Mouse (Mus musculus) heart, embryonic 14.5 days (tissue): ENCODE results near the gene Cwc15. TPM values are rescaled to one million over a fixed set of nuclear protein-coding genes. Genes with fewer than 3 reads are reported as not detected.

Experiments used
- ATAC-seq: fragments of 200-750 bp; cut with Nextera tagmentation; 2 replicates; pipeline ENCODE4 v1.8.0; 2017; ENCODE audit warnings: low read depth, moderate TSS enrichment; ENCODE audit not compliant: insufficient number of reproducible peaks, insufficient read depth, low FRiP score
- H3K27ac ChIP-seq, 2 experiments: fragments of 200-500 bp in 1 of 2; fragments of 300-500 bp in 1 of 2; sonication (generic) in 1 of 2; replicated peaks in 1 of 2; 2 replicates each; pipeline ENCODE4 v1.5.1; 2012 to 2014; ENCODE audit warnings: low read depth in 2 of 2, low read length in 2 of 2, control low read depth in 1 of 2, mild to moderate bottlenecking in 1 of 2, mixed read lengths in 1 of 2; ENCODE audit not compliant: control insufficient read depth in 1 of 2, insufficient read depth in 1 of 2
- H3K27me3 ChIP-seq: fragments of 300-500 bp; sonication (generic); 2 replicates; pipeline ENCODE4 v1.6.1; 2014; ENCODE audit warnings: mild to moderate bottlenecking, low read length, control low read depth; ENCODE audit not compliant: control insufficient read depth, insufficient read depth
- H3K36me3 ChIP-seq: fragments of 300-500 bp; sonication (generic); 2 replicates; pipeline ENCODE4 v1.6.1; 2014; ENCODE audit warnings: mild to moderate bottlenecking, control low read depth, low read length, mixed read lengths; ENCODE audit not compliant: control insufficient read depth, insufficient read depth
- H3K4me1 ChIP-seq, 2 experiments: fragments of 200-500 bp in 1 of 2; fragments of 300-500 bp in 1 of 2; sonication (generic) in 1 of 2; 2 replicates each; pipeline ENCODE4 v1.6.1; 2012 to 2014; ENCODE audit warnings: low read length in 2 of 2, control low read depth in 1 of 2, mixed read lengths in 1 of 2; ENCODE audit not compliant: control insufficient read depth in 2 of 2, insufficient read depth in 2 of 2
- H3K4me2 ChIP-seq: fragments of 300-500 bp; sonication (generic); 2 replicates; pipeline ENCODE4 v1.6.1; 2014; ENCODE audit warnings: mild to moderate bottlenecking, low read length
- H3K4me3 ChIP-seq, 2 experiments: fragments of 200-500 bp in 1 of 2; fragments of 300-500 bp in 1 of 2; sonication (generic) in 1 of 2; 2 replicates each; pipeline ENCODE4 v1.5.1; 2012 to 2014; ENCODE audit warnings: low read length in 2 of 2, mild to moderate bottlenecking in 2 of 2, control low read depth in 1 of 2, low read depth in 1 of 2, moderate library complexity in 1 of 2; ENCODE audit not compliant: control insufficient read depth in 1 of 2, insufficient read depth in 1 of 2
- H3K9ac ChIP-seq: fragments of 300-500 bp; sonication (generic); 2 replicates; pipeline ENCODE4 v1.6.1; 2014; ENCODE audit warnings: mild to moderate bottlenecking, low read length
- H3K9me3 ChIP-seq: fragments of 300-500 bp; sonication (generic); 2 replicates; pipeline ENCODE4 v1.6.1; 2016; ENCODE audit warnings: low read length, control low read depth; ENCODE audit not compliant: control insufficient read depth
- WGBS: fragments of 180-500 bp; shearing (Covaris S2); extraction: QIAGEN DNeasy Blood & Tissue Kit; methylation state at CpG from one replicate; pipeline ENCODE4 v1.1.7; 2014; 5-methylcytosine and 5-hydroxymethylcytosine counted together
- polyA plus RNA-seq: library from polyadenylated mRNA; unstranded; fragments of >200 nt; fragmentation: Nextera tagmentation; extraction: Ambion mirVana; gene quantifications from 2 replicates; pipeline ENCODE4 v1.2.1, GENCODE M21; 2014

The Cwc15 gene
- polyA plus RNA-seq, 1 experiment from 2014 or later, result 122 TPM

DNA sequence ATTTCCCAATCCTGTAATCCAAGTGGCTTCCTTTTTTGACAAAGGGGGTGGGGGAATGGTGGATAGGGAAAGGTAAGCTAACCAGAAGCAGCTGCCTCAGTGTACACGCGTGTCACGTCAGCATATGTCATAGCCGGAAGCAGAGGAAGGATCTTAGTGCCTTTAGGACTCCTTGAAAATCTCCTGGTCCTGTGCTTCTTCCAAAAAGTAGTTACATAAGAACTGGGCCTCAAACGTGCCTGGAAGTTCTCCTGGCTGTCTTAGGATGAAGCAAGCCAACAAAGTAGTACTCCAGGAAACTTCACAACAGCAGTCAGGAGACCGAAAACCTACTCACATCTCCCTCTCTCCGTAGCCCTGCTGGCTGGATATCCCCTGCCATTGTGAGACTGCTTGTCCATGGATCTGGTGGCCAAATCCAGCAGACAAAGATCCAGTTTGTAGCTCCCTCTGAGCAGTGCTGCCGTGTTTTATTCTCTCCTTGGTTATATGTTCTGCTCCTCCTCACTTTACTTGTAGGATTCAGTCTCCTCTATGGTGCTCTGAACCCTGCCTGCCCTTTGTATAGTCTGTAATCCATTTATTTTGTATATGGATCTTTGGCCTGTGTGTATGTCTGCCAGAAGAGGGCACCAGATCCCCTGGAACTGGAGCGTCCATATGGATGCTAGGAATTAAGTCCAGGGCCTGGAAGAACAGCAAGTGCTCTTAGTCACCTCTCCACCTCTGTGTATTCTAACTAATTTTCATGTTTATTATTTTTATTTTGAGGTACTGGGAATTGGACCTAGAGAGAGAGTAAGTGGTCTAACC is 12.4 kb downstream of the Cwc15 start:
- no peak for ATAC-seq
- 75% methylated on average over 9 of the region's 9 CpGs for WGBS
- Histone ChIP-seq H3K36me3 (peaks cover 37% of the 10 kb centered on the region), H3K4me1 (no peaks in the 10 kb centered on the region), H3K27ac (no peak overlapping the region), H3K9ac (no peak overlapping the region), H3K4me3 (no peak overlapping the region), H3K4me2 (no peak overlapping the region), H3K9me3 (no peaks in the 10 kb centered on the region), H3K27me3 (no peaks in the 10 kb centered on the region)

- no peak overlapping the region for H3K27ac ChIP-seq
- no peaks in the 10 kb centered on the region for H3K9me3 ChIP-seq
- no peak overlapping the region for H3K4me3 ChIP-seq
- H3K4me1 ChIP-seq, result peaks cover 5 to 19% of the 10 kb centered on the region in 2 experiments; a peak in 3 of 4 replicates
- H3K36me3 ChIP-seq, result 0 out of 2 replicates have a peak, but pooled peaks cover 5% of the 10 kb centered on the region
- WGBS, result 81% methylated on average over 1 of the region's 1 CpGs
- H3K27me3 ChIP-seq, result no peaks in the 10 kb centered on the region
- H3K9ac ChIP-seq, result no peak overlapping the region
- H3K4me2 ChIP-seq, result no peak overlapping the region
- ATAC-seq, result no peak
These were observed 16.9 kb downstream of the Cwc15 start for GRCm38 (mm10) chr9:14517296-14517695.

- no peak for ATAC-seq
- H3K27me3 ChIP-seq, result no peaks in the 10 kb centered on the region
- H3K9me3 ChIP-seq, result no peaks in the 10 kb centered on the region
- no peak overlapping the region for H3K4me2 ChIP-seq
- H3K36me3 ChIP-seq, result no peaks in the 10 kb centered on the region
- peaks cover 5 to 19% of the 10 kb centered on the region in 2 experiments; a peak in 3 of 4 replicates for H3K4me1 ChIP-seq
- no peak overlapping the region for H3K27ac ChIP-seq
- 81% methylated on average over 3 of the region's 3 CpGs for WGBS
- H3K9ac ChIP-seq, result no peak overlapping the region
- no peak overlapping the region for H3K4me3 ChIP-seq
These were observed 17.7 kb downstream of the Cwc15 start for GRCm38 (mm10) chr9:14518105-14518504.

DNA sequence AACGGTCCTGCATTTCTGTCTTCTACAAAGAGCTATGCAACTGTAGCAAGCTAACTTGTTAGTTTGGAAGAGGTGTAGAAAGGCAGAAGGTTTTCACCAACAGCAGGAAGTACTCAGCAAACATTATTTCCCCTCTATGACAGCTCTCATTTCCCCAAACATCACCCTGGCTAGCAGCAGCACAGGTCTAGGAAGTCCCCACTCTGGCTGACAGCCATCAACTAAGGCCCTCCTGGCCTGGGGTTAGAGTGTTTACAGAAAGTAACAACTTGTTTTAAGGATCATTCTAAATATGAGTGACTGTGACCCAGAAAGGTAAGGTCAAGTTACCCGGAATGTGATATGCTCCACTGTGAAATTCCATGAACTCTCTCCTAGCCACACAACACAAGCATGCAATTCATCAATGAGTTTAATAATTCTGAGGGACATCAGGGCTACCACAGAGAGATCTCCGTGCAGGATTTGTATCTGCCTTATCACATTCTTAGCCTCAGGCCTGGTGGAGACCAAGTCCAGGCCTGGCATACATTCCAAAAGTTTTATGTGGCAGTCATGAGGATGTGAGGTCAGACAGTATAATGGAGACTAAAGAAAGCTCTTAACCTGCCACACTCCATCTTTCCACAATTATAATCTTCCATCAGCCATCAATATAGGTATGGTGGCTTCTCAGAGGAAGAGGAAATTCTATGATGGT is 20.7 kb downstream of the Cwc15 start:
- no peaks in the 10 kb centered on the region for H3K27me3 ChIP-seq
- ATAC-seq, result no peak
- no peaks in the 10 kb centered on the region for H3K9me3 ChIP-seq
- H3K9ac ChIP-seq, result no peak overlapping the region
- no peak overlapping the region for H3K4me2 ChIP-seq
- 34% methylated on average over 3 of the region's 3 CpGs for WGBS
- H3K4me3 ChIP-seq, result no peak overlapping the region
- no peaks in the 10 kb centered on the region for H3K36me3 ChIP-seq
- H3K4me1 ChIP-seq, result peaks cover 5 to 22% of the 10 kb centered on the region in 2 experiments; a peak in 3 of 4 replicates
- H3K27ac ChIP-seq, result no peak overlapping the region

DNA sequence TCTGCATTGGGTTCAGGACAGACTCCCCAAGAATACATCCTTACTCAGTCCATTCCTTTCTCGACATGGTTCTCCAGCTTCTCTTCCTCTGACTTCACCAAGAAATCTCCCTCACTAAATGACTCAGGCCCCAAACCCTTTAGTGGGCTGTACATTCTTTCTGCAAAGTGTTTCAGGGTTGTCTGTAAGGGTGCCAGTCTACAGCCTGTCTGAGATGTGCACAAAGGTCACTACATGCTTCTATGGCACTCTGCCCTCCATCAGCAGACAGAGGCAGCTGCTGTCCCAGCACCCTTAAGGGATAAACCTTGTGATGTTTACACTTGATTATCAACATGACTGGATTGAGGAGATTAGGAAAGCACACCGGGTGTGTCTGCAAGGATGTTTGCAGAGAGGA is 21.3 kb downstream of the Cwc15 start:
- H3K36me3 ChIP-seq, result no peaks in the 10 kb centered on the region
- H3K9me3 ChIP-seq, result no peaks in the 10 kb centered on the region
- WGBS, result 29% methylated on average over 2 of the region's 2 CpGs
- H3K27ac ChIP-seq, result no peak overlapping the region
- no peaks in the 10 kb centered on the region for H3K27me3 ChIP-seq
- H3K4me1 ChIP-seq, result peaks cover 5 to 22% of the 10 kb centered on the region in 2 experiments; a peak in 3 of 4 replicates
- no peak for ATAC-seq
- no peak overlapping the region for H3K9ac ChIP-seq
- H3K4me2 ChIP-seq, result no peak overlapping the region
- no peak overlapping the region for H3K4me3 ChIP-seq

GRCm38 (mm10) chr9:14523408-14524043 is 23.1 kb downstream of the Cwc15 start:
- Histone ChIP-seq H3K9me3 (no peaks in the 10 kb centered on the region), H3K9ac (peak overlapping the region; percentile 11; the same call in 1 of the 2 replicates), H3K36me3 (no peaks in the 10 kb centered on the region), H3K4me2 (no peak overlapping the region), H3K4me1 (peaks cover 4 to 22% of the 10 kb centered on the region in 2 experiments; a peak in 3 of 4 replicates), H3K27me3 (no peaks in the 10 kb centered on the region), H3K27ac (no peak overlapping the region), H3K4me3 (no peak overlapping the region)
- WGBS, result under 1% methylated on average over 4 of the region's 4 CpGs
- ATAC-seq, result peak; percentile 25; the same call in 1 of the 2 replicates

DNA sequence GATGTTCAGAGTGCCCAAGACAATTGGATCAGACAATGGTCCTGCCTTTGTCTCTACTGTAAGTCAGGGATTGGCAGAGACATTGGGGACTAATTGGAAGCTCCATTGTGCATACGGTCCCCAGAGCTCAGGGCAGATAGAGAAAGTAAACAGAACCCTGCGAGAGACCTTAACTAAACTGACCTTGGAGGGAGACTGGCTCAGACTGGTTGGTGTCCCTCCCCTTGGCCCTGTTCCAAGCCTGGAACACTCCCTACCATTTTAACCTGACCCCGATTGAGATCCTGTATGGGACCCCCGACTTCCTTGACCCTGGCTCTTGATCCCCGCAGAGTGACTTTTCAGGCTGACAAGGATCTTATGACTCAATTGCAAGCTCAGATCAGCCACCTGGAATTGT is 29.6 kb downstream of the Cwc15 start:
- ATAC-seq, result no peak
- H3K4me3 ChIP-seq, result no peak overlapping the region
- no peak overlapping the region for H3K27ac ChIP-seq
- no peak overlapping the region for H3K9ac ChIP-seq
- no peaks in the 10 kb centered on the region for H3K4me1 ChIP-seq
- no peaks in the 10 kb centered on the region for H3K36me3 ChIP-seq
- no peak overlapping the region for H3K4me2 ChIP-seq
- H3K27me3 ChIP-seq, result no peaks in the 10 kb centered on the region
- 53% methylated on average over 5 of the region's 5 CpGs for WGBS
- H3K9me3 ChIP-seq, result no peaks in the 10 kb centered on the region
